Mouse (Mus musculus): ENCODE data around the gene Tsacc. TPM values are rescaled to one million over a fixed set of nuclear protein-coding genes. Genes with fewer than 3 reads are reported as not detected.

The Tsacc gene
- total and polyA plus RNA-seq, 3 experiments, result 6.7 to 11.3 (median 9.3) TPM

DNA sequence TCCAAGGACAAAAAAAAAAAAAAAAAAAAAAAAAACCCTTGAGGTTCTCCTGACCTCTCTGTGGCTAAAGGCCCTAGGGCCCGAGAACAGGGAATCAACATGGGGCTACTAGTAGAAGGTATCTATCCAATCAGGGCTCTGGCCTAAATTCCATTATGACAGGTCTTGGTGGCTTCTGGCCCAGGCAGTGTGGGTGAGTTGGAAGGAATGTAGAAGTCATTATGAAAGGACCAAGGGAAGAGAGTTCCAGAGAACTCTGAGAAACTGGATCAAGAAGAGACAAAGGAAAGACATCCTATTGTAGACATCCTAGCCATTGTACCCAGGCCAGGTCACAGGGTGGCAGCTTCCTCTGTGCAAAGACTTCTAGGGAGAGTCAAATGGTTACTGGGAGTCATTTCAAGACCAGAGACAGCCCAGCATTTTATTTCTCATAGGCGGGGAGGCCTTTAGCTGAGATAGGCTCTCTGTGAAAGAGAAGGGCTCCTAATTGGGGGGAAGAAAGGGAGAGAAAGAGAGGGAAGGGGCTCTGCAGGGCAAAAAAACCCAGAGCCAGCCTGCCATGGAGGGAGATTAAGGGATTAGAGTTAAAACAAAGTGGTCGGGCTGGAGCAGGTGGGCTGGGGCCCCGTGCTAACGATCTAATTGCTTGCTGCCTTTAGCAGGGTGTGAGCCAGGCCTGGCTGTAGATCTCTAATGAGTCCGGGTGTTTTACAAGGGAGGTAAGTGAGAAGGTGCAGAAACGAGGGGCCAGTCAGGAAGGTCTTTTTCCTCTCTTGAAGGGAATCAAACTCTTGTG, 63.7 kb downstream of the Tsacc start:
- no peak overlapping the region for H3K4me3 ChIP-seq (replicated peaks in 1 of 3; ENCODE audit: low read depth in 2 of 3, low read length in 2 of 3, poor library complexity in 1 of 3)
- in situ Hi-C loops (cut with MboI; ENCODE audit: low pct_ligation_motif_present, low pct_unique_long_range_greater_than_20kb, low sequenced_read_pairs) (no loop called here), dilution Hi-C loops (cut with MboI; ENCODE audit: extremely low pct_ligation_motif_present, extremely low pct_unique_long_range_greater_than_20kb, low sequenced_read_pairs) (no loop called here)
- no peak overlapping the region for H3K27ac ChIP-seq (ENCODE audit: insufficient read depth, low read depth)
- no peak overlapping the region for H3K9ac ChIP-seq (ENCODE audit: insufficient read depth, low read depth)
- no peaks in the 10 kb centered on the region for H3K79me2 ChIP-seq (replicated peaks; ENCODE audit: control insufficient read depth, extremely low read depth, insufficient read depth, poor library complexity, severe bottlenecking)
- H3K9me3 ChIP-seq (replicated peaks; ENCODE audit: low read length), result no peaks in the 10 kb centered on the region
- TF ChIP-seq USF2 (conservative IDR thresholded peaks at IDR 0.05; ENCODE audit: low read depth, low read length) (no peak), ETS1 (conservative IDR thresholded peaks at IDR 0.05; ENCODE audit: low read depth, low read length) (no peak), IRF4 (IDR thresholded peaks at IDR 0.05; ENCODE audit: low read depth, low read length) (peak; percentile 41)
- H3K27me3 ChIP-seq (replicated peaks), result peaks cover 43% of the 10 kb centered on the region
- H3K4me2 ChIP-seq (ENCODE audit: insufficient read depth, low read depth, poor library complexity, severe bottlenecking), result no peak overlapping the region
- DNase-seq (ENCODE audit: extremely low read depth), result no peak
- no peaks in the 10 kb centered on the region for H3K36me3 ChIP-seq (replicated peaks in 1 of 2; ENCODE audit: control insufficient read depth in 1 of 2, insufficient read depth in 1 of 2, low read length in 1 of 2)
- H3K4me1 ChIP-seq (ENCODE audit: control insufficient read depth in 1 of 2, insufficient read depth in 2 of 2), result peaks cover 20 to 58% of the 10 kb centered on the region in 2 experiments

Other genes with a start within 250 kb of the Tsacc start
- gene Naxe, start 238.5 kb downstream of the Tsacc start, total RNA-seq (2012; rRNA removed), result 98.1 and 124 TPM in 2 replicates
- 65.6 and 71.0 TPM in 2 replicates for gene Naxe, start 238.5 kb downstream of the Tsacc start, total RNA-seq (2014; rRNA removed)
- gene Naxe, start 238.5 kb downstream of the Tsacc start, polyA plus RNA-seq (2012; ENCODE audit: insufficient read length, low read depth), result 80.5 and 91.3 TPM in 2 replicates
- gene Ttc24, start 218.7 kb downstream of the Tsacc start, total RNA-seq (2012; rRNA removed), result not detected in 2 replicates
- gene Ttc24, start 218.7 kb downstream of the Tsacc start, total RNA-seq (2014; rRNA removed), result not detected in 2 replicates
- not detected in 2 replicates for gene Ttc24, start 218.7 kb downstream of the Tsacc start, polyA plus RNA-seq (2012; ENCODE audit: insufficient read length, low read depth)
- gene Iqgap3, start 215.0 kb downstream of the Tsacc start, total RNA-seq (2012; rRNA removed), result 15.9 and 21.9 TPM in 2 replicates
- 12.1 and 13.0 TPM in 2 replicates for gene Iqgap3, start 215.0 kb downstream of the Tsacc start, total RNA-seq (2014; rRNA removed)
- gene Iqgap3, start 215.0 kb downstream of the Tsacc start, polyA plus RNA-seq (2012; ENCODE audit: insufficient read length, low read depth), result 16.1 and 18.3 TPM in 2 replicates
- 10.9 and 11.0 TPM in 2 replicates for gene Mef2d, start 154.6 kb downstream of the Tsacc start, total RNA-seq (2012; rRNA removed)
- gene Mef2d, start 154.6 kb downstream of the Tsacc start, total RNA-seq (2014; rRNA removed), result 4.3 and 4.8 TPM in 2 replicates
- 51.2 and 75.8 TPM in 2 replicates for gene Mef2d, start 154.6 kb downstream of the Tsacc start, polyA plus RNA-seq (2012; ENCODE audit: insufficient read length, low read depth)
- 0.08 TPM in 1 of 2 replicates, not detected in the other for gene Rhbg, start 42.3 kb downstream of the Tsacc start, total RNA-seq (2012; rRNA removed)
- gene Rhbg, start 42.3 kb downstream of the Tsacc start, total RNA-seq (2014; rRNA removed), result not detected in 2 replicates
- gene Rhbg, start 42.3 kb downstream of the Tsacc start, polyA plus RNA-seq (2012; ENCODE audit: insufficient read length, low read depth), result not detected in 2 replicates
- 0.08 TPM in 1 of 2 replicates, not detected in the other for gene Gm38392, start 9.8 kb downstream of the Tsacc start, total RNA-seq (2012; rRNA removed)
- gene Gm38392, start 9.8 kb downstream of the Tsacc start, total RNA-seq (2014; rRNA removed), result not detected in 2 replicates
- gene Gm38392, start 9.8 kb downstream of the Tsacc start, polyA plus RNA-seq (2012; ENCODE audit: insufficient read length, low read depth), result not detected in 2 replicates
- gene Cct3, start 117 bp upstream of the Tsacc start, total RNA-seq (2012; rRNA removed), result 755 and 1,009 TPM in 2 replicates
- gene Cct3, start 117 bp upstream of the Tsacc start, total RNA-seq (2014; rRNA removed), result 742 and 817 TPM in 2 replicates
- gene Cct3, start 117 bp upstream of the Tsacc start, polyA plus RNA-seq (2012; ENCODE audit: insufficient read length, low read depth), result 546 and 579 TPM in 2 replicates
- gene Glmp, start 28.0 kb upstream of the Tsacc start, total RNA-seq (2012; rRNA removed), result 67.4 and 75.6 TPM in 2 replicates
- gene Glmp, start 28.0 kb upstream of the Tsacc start, total RNA-seq (2014; rRNA removed), result 37.8 and 42.7 TPM in 2 replicates
- gene Glmp, start 28.0 kb upstream of the Tsacc start, polyA plus RNA-seq (2012; ENCODE audit: insufficient read length, low read depth), result 134 and 163 TPM in 2 replicates
- gene Tmem79, start 39.1 kb upstream of the Tsacc start, total RNA-seq (2012; rRNA removed), result 3.2 and 3.4 TPM in 2 replicates
- gene Tmem79, start 39.1 kb upstream of the Tsacc start, total RNA-seq (2014; rRNA removed), result 1.0 and 1.6 TPM in 2 replicates
- gene Tmem79, start 39.1 kb upstream of the Tsacc start, polyA plus RNA-seq (2012; ENCODE audit: insufficient read length, low read depth), result 3.5 and 3.7 TPM in 2 replicates
- 58.3 and 65.9 TPM in 2 replicates for gene Smg5, start 39.3 kb upstream of the Tsacc start, total RNA-seq (2012; rRNA removed)
- gene Smg5, start 39.3 kb upstream of the Tsacc start, total RNA-seq (2014; rRNA removed), result 43.7 and 44.8 TPM in 2 replicates
- 77.0 and 81.6 TPM in 2 replicates for gene Smg5, start 39.3 kb upstream of the Tsacc start, polyA plus RNA-seq (2012; ENCODE audit: insufficient read length, low read depth)
- gene Paqr6, start 67.6 kb upstream of the Tsacc start, total RNA-seq (2012; rRNA removed), result 0.08 and 0.13 TPM in 2 replicates
- not detected in 2 replicates for gene Paqr6, start 67.6 kb upstream of the Tsacc start, total RNA-seq (2014; rRNA removed)
- gene Paqr6, start 67.6 kb upstream of the Tsacc start, polyA plus RNA-seq (2012; ENCODE audit: insufficient read length, low read depth), result 0.21 and 0.42 TPM in 2 replicates
- 0.59 and 1.0 TPM in 2 replicates for gene Bglap3, start 75.7 kb upstream of the Tsacc start, total RNA-seq (2012; rRNA removed)
- 1.7 and 2.7 TPM in 2 replicates for gene Bglap3, start 75.7 kb upstream of the Tsacc start, total RNA-seq (2014; rRNA removed)
- gene Bglap3, start 75.7 kb upstream of the Tsacc start, polyA plus RNA-seq (2012; ENCODE audit: insufficient read length, low read depth), result 2.0 and 2.1 TPM in 2 replicates
- gene Bglap2, start 81.7 kb upstream of the Tsacc start, total RNA-seq (2012; rRNA removed), result not detected in 2 replicates
- gene Bglap2, start 81.7 kb upstream of the Tsacc start, total RNA-seq (2014; rRNA removed), result not detected in 2 replicates
- not detected in 2 replicates for gene Bglap2, start 81.7 kb upstream of the Tsacc start, polyA plus RNA-seq (2012; ENCODE audit: insufficient read length, low read depth)
- not detected in 2 replicates for gene Bglap, start 87.5 kb upstream of the Tsacc start, total RNA-seq (2012; rRNA removed)
- not detected in 2 replicates for gene Bglap, start 87.5 kb upstream of the Tsacc start, total RNA-seq (2014; rRNA removed)
- gene Bglap, start 87.5 kb upstream of the Tsacc start, polyA plus RNA-seq (2012; ENCODE audit: insufficient read length, low read depth), result not detected in 2 replicates
- 99.1 and 99.9 TPM in 2 replicates for gene Pmf1, start 113.3 kb upstream of the Tsacc start, total RNA-seq (2012; rRNA removed)
- gene Pmf1, start 113.3 kb upstream of the Tsacc start, total RNA-seq (2014; rRNA removed), result 102 and 104 TPM in 2 replicates
- 135 and 144 TPM in 2 replicates for gene Pmf1, start 113.3 kb upstream of the Tsacc start, polyA plus RNA-seq (2012; ENCODE audit: insufficient read length, low read depth)
- 8.9 and 11.5 TPM in 2 replicates for gene Slc25a44, start 128.1 kb upstream of the Tsacc start, total RNA-seq (2012; rRNA removed)
- 12.9 and 13.2 TPM in 2 replicates for gene Slc25a44, start 128.1 kb upstream of the Tsacc start, total RNA-seq (2014; rRNA removed)
- gene Slc25a44, start 128.1 kb upstream of the Tsacc start, polyA plus RNA-seq (2012; ENCODE audit: insufficient read length, low read depth), result 15.9 and 17.5 TPM in 2 replicates
- gene Sema4a, start 164.2 kb upstream of the Tsacc start, total RNA-seq (2012; rRNA removed), result 4.5 and 4.7 TPM in 2 replicates
- 2.3 and 3.5 TPM in 2 replicates for gene Sema4a, start 164.2 kb upstream of the Tsacc start, total RNA-seq (2014; rRNA removed)
- 7.1 and 7.9 TPM in 2 replicates for gene Sema4a, start 164.2 kb upstream of the Tsacc start, polyA plus RNA-seq (2012; ENCODE audit: insufficient read length, low read depth)
- 60.7 and 67.7 TPM in 2 replicates for gene Lmna, start 213.0 kb upstream of the Tsacc start, total RNA-seq (2012; rRNA removed)
- 16.1 and 19.8 TPM in 2 replicates for gene Lmna, start 213.0 kb upstream of the Tsacc start, total RNA-seq (2014; rRNA removed)
- gene Lmna, start 213.0 kb upstream of the Tsacc start, polyA plus RNA-seq (2012; ENCODE audit: insufficient read length, low read depth), result 17.2 and 21.5 TPM in 2 replicates
- 3.4 and 4.9 TPM in 2 replicates for gene Mex3a, start 235.4 kb upstream of the Tsacc start, total RNA-seq (2012; rRNA removed)
- 0.86 and 1.1 TPM in 2 replicates for gene Mex3a, start 235.4 kb upstream of the Tsacc start, total RNA-seq (2014; rRNA removed)
- 2.0 and 2.5 TPM in 2 replicates for gene Mex3a, start 235.4 kb upstream of the Tsacc start, polyA plus RNA-seq (2012; ENCODE audit: insufficient read length, low read depth)